Mouse (Mus musculus) cerebellum, adult 2 months (tissue): ENCODE results near the gene Vps13c. TPM values are rescaled to one million over a fixed set of nuclear protein-coding genes. Genes with fewer than 3 reads are reported as not detected.

Experiments used
- DNase-seq, 2 experiments: peaks; one replicate each; pipeline ENCODE4 v3.0.0; 2021
- H3K27ac ChIP-seq: fragments of 200-500 bp; 2 replicates; pipeline ENCODE4 v1.5.1; 2012; ENCODE audit warnings: low read length, control low read depth, inconsistent platforms; ENCODE audit not compliant: insufficient read depth
- H3K27me3 ChIP-seq: fragments of 200-500 bp; 2 replicates; pipeline ENCODE4 v1.6.1; 2012; ENCODE audit warnings: inconsistent platforms, mild to moderate bottlenecking, low read length, moderate library complexity; ENCODE audit not compliant: control insufficient read depth, insufficient read depth
- H3K4me1 ChIP-seq: fragments of 200-500 bp; 2 replicates; pipeline ENCODE4 v1.6.1; 2011; ENCODE audit warnings: low read length; ENCODE audit not compliant: control insufficient read depth, insufficient read depth
- H3K4me3 ChIP-seq: fragments of 200-500 bp; replicated peaks from 2 replicates; pipeline ENCODE3; 2011; ENCODE audit warnings: mild to moderate bottlenecking, low read depth, low read length, control low read depth; ENCODE audit not compliant: insufficient read depth
- CTCF ChIP-seq: fragments of 200-500 bp; IDR thresholded peaks from 2 replicates; pipeline ENCODE4 v1.5.1; 2011; ENCODE audit warnings: low read depth, mild to moderate bottlenecking, control low read depth, low read length, moderate library complexity, borderline replicate concordance; ENCODE audit not compliant: insufficient read depth
- POLR2A ChIP-seq: fragments of 200-500 bp; IDR thresholded peaks from 2 replicates; pipeline ENCODE4 v1.6.1; 2011; ENCODE audit warnings: low read length, control low read depth, borderline replicate concordance; ENCODE audit not compliant: insufficient read depth
- WGBS: fragments of 180-500 bp; shearing (Covaris S2); methylation state at CpG from one replicate; pipeline ENCODE4 v1.1.7; 2018; 5-methylcytosine and 5-hydroxymethylcytosine counted together
- polyA plus RNA-seq: library from polyadenylated mRNA; depleted of rRNA; stranded (reverse); fragments of >200 nt; gene quantifications from 2 replicates; pipeline ENCODE4 v1.2.3, GENCODE M21; 2012; rRNA removed

Vps13c gene
- polyA plus RNA-seq, 1 experiment: 46.5 TPM

DNA sequence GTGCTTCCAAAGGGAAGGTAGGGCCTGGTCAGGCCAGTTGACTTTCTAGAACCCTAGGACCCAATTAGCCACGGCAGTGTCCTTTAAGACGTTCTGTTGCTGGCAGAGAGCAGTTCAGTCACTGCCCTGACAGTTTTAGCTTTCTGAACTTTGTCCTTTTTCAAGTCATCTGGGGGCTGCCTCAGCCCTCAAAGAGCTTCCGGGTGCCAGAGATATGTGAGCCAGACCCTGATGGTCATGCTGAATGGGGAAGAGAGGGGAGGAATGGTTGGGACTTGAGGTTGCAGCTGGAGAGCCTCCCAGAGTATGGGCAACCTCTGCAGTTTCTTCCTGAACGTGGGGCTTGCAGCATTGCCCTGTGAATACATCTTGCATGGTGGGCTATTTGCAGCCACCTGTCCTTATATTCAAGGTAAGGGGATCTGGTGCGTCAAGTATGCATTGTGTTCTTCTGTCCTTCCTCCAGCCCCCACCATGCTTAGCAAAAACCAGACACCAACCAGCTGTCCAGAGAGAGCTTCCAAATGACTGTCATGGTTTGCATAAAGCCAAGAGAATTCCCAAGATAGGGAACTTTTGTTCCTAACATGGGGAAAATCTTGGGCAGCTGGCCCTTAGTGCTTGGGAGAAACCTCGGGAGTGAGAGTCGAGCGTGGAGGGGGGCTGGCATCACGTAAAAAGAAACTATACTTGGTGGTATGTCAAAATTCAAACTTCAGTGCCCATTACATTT lies 182.3 kb downstream of the Vps13c start:
- WGBS: 39% methylated on average over 9 of the region's 9 CpGs
- Histone ChIP-seq H3K27me3 (no peaks in the 10 kb centered on the region), H3K4me1 (no peaks in the 10 kb centered on the region), H3K27ac (no peak overlapping the region), H3K4me3 (no peak overlapping the region)
- no peak for DNase-seq
- no peak for TF ChIP-seq CTCF
- no peak for TF ChIP-seq POLR2A

DNA sequence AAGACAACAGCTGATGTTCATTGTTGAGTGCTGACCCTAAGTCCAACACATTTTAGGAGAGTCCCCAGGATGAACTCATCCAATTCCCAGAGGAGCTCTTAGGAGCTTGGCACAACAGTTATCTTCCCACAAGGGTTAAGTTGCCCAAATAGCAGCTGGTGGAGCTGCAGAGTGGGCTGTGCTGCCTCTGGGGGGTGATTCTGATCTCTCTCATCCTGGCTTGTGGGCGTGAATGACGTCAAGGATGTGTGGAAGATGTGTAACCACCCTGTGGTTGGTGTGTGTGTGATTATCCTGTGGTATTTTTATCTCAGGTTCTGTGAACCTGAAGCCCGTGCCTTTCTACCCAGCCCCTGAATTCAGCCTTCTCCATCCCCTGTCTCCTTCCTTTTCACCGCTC lies 188.4 kb downstream of the Vps13c start:
- Histone ChIP-seq H3K27ac (no peak overlapping the region), H3K27me3 (no peaks in the 10 kb centered on the region), H3K4me1 (no peaks in the 10 kb centered on the region), H3K4me3 (no peak overlapping the region)
- TF ChIP-seq CTCF (no peak), POLR2A (no peak)
- 67% methylated on average over 4 of the region's 4 CpGs for WGBS
- no peak for DNase-seq

DNA sequence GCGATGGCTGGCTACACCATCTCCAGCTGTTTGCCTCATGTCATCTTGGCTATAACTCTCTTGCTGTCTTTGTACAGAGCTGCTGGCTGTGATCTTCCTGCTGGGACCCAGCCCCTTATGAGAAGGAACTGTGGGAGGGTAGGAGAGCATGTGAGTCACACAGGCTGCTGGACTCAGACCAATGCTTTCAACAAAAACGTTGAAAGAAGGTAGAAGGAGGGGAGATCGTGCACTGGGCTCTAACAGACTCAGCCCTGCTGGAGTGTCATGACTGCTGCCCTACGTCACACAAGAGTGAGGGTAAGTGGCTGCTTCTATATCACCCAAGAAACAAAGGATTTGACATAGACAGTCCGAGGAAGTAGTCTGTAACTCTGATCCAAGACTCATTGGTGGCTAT lies 193.6 kb downstream of the Vps13c start:
- TF ChIP-seq POLR2A: no peak
- no peak for TF ChIP-seq CTCF
- H3K27ac ChIP-seq: no peak overlapping the region
- no peak for DNase-seq
- 49% methylated on average over 5 of the region's 5 CpGs for WGBS
- H3K4me1 ChIP-seq: no peaks in the 10 kb centered on the region
- no peak overlapping the region for H3K4me3 ChIP-seq
- H3K27me3 ChIP-seq: no peaks in the 10 kb centered on the region

Other genes starting within 250 kb of the Vps13c start
- gene C2cd4b, start 81.0 kb upstream of the Vps13c start, polyA plus RNA-seq: 0.33 and 0.54 TPM in 2 replicates
- 0.07 and 0.10 TPM in 2 replicates for gene C2cd4a, start 8.1 kb upstream of the Vps13c start, polyA plus RNA-seq